Mouse (Mus musculus) layer of hippocampus, postnatal 36 days (tissue): Measurements from ENCODE around the gene D10Wsu102e. TPM values are rescaled to one million over a fixed set of nuclear protein-coding genes. Genes with fewer than 3 reads are reported as not detected.

Source experiments
- DNase-seq, 2 experiments: peaks; one replicate each; pipeline ENCODE4 v3.0.0; 2022
- total RNA-seq, 2 experiments: library from RNA; stranded (reverse); gene quantifications; 2 replicates each; pipeline ENCODE4 v1.2.3; 2021

Gene D10Wsu102e
- 1 to 10 TPM; 2.9 to 4.0 TPM for total RNA-seq

GRCm38 (mm10) chr10:83359956-83360355 lies at the start of gene D10Wsu102e:
D10Wsu102e (plus strand) TSS chr10:83360221.
- DNase-seq = peak; percentile 96 to 97

GRCm38 (mm10) chr10:83310356-83310755 lies 49.7 kb upstream of the D10Wsu102e start:
- no peak for DNase-seq

GRCm38 (mm10) chr10:83313033-83313432 lies 47.0 kb upstream of the D10Wsu102e start:
- DNase-seq = no peak

GRCm38 (mm10) chr10:83320396-83320795 lies 39.6 kb upstream of the D10Wsu102e start:
- no peak for DNase-seq

- no peak for DNase-seq
Measured at GRCm38 (mm10) chr10:83320870-83321269, 39.2 kb upstream of the D10Wsu102e start.

GRCm38 (mm10) chr10:83321528-83321927 lies 38.5 kb upstream of the D10Wsu102e start:
- no peak for DNase-seq

- no peak for DNase-seq
Measured at GRCm38 (mm10) chr10:83322551-83323100, 37.4 kb upstream of the D10Wsu102e start.

- no peak for DNase-seq
Measured at GRCm38 (mm10) chr10:83324871-83325270, 35.1 kb upstream of the D10Wsu102e start.

GRCm38 (mm10) chr10:83325903-83326302 lies 34.1 kb upstream of the D10Wsu102e start:
- no peak for DNase-seq

GRCm38 (mm10) chr10:83326648-83327285 lies 33.3 kb upstream of the D10Wsu102e start:
- DNase-seq = no peak

- no peak for DNase-seq
Measured at GRCm38 (mm10) chr10:83328791-83329190, 31.2 kb upstream of the D10Wsu102e start.

GRCm38 (mm10) chr10:83330336-83330735 lies 29.7 kb upstream of the D10Wsu102e start:
- no peak for DNase-seq

- DNase-seq = no peak
Measured at GRCm38 (mm10) chr10:83331811-83332210, 28.2 kb upstream of the D10Wsu102e start.

- no peak for DNase-seq
Measured at GRCm38 (mm10) chr10:83332581-83332980, 27.4 kb upstream of the D10Wsu102e start.

GRCm38 (mm10) chr10:83336336-83336735 lies 23.7 kb upstream of the D10Wsu102e start:
- DNase-seq = no peak

GRCm38 (mm10) chr10:83337159-83337951 lies 22.7 kb upstream of the D10Wsu102e start, which contains the start of gene Slc41a2:
Slc41a2 (minus strand) TSS chr10:83337882.
- DNase-seq = peak; percentile 72 to 78

GRCm38 (mm10) chr10:83337971-83338598 lies 21.9 kb upstream of the D10Wsu102e start:
- no peak for DNase-seq

- DNase-seq = no peak
Measured at GRCm38 (mm10) chr10:83341226-83341625, 18.8 kb upstream of the D10Wsu102e start.

- DNase-seq = peak in 1 of 2 experiments; percentile 33
Measured at GRCm38 (mm10) chr10:83343171-83343570, 16.9 kb upstream of the D10Wsu102e start.

- no peak for DNase-seq
Measured at GRCm38 (mm10) chr10:83343828-83344685, 16.0 kb upstream of the D10Wsu102e start.

- DNase-seq = no peak
Measured at GRCm38 (mm10) chr10:83345693-83346358, 14.2 kb upstream of the D10Wsu102e start.
